Mouse (Mus musculus): ENCODE results near the gene Gm7347. TPM values are rescaled to one million over a fixed set of nuclear protein-coding genes. Genes with fewer than 3 reads are reported as not detected.
"Not testable (repeated sequence)": the region's sequence is repeated elsewhere in the genome, so short reads cannot be mapped to it uniquely, and the experiment has no call there.

Gm7347 gene
- total RNA-seq (2014; rRNA removed) (not detected in 2 replicates), polyA plus RNA-seq (2015; fragmentation: Nextera tagmentation; extraction: Ambion mirVana) (0.34 TPM in 1 of 2 replicates, not detected in the other)

DNA sequence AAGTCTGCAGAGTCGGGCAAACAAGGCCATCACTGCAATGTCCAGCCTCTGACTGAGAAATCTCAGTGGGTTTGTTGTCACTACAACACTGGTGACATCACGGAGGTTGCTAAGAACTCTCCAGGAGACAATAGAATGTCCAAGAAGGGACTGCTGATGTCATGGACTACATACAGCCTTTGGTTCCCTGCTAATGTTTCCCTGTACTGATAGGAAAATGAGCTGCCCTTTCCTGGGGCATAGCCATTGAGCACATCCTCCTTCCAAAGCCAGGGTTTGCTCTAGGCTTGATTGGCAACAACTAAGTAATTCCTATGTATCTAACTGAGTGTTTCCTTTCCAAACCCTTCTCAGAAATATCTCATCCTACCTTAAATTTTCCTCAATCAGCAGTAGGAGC lies at the start of gene Gm7347:
Gene Gm7347, minus strand, starts transcription at position 101 of the 400 bp plus-strand sequence.
- no CpG with 5 or more reads among the region's 2 CpGs for WGBS

DNA sequence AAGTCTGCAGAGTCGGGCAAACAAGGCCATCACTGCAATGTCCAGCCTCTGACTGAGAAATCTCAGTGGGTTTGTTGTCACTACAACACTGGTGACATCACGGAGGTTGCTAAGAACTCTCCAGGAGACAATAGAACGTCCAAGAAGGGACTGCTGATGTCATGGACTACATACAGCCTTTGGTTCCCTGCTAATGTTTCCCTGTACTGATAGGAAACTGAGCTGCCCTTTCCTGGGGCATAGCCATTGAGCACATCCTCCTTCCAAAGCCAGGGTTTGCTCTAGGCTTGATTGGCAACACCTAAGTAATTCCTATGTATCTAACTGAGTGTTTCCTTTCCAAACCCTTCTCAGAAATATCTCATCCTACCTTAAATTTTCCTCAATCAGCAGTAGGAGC lies 46.9 kb upstream of the Gm7347 start, which contains the start of gene 5031410I06Rik:
Gene 5031410I06Rik, minus strand, starts transcription at position 101 of the 400 bp plus-strand sequence.
- not testable (repeated sequence) for ATAC-seq; H3K36me3 ChIP-seq (ENCODE audit: insufficient read depth, low read length); H3K4me2 ChIP-seq (ENCODE audit: low read depth, low read length); H3K9ac ChIP-seq (replicated peaks; ENCODE audit: low read length); H3K4me3 ChIP-seq (ENCODE audit: low read length); H3K27me3 ChIP-seq (ENCODE audit: insufficient read depth, low read length); DNase-seq (ENCODE audit: low spot score); H3K27ac ChIP-seq; H3K9me3 ChIP-seq (ENCODE audit: low read length); H3K4me1 ChIP-seq (ENCODE audit: insufficient read depth, low read length)
- WGBS: no CpG with 5 or more reads among the region's 3 CpGs

More for the DNA sequence above, at the start of gene Gm7347:
- not testable (repeated sequence) for H3K4me1 ChIP-seq (ENCODE audit: insufficient read depth, low read length); ATAC-seq; H3K9ac ChIP-seq (replicated peaks; ENCODE audit: low read length); DNase-seq (ENCODE audit: low spot score); H3K9me3 ChIP-seq (ENCODE audit: low read length); H3K27me3 ChIP-seq (ENCODE audit: insufficient read depth, low read length); H3K4me3 ChIP-seq (ENCODE audit: low read length); H3K4me2 ChIP-seq (ENCODE audit: low read depth, low read length); H3K27ac ChIP-seq; H3K36me3 ChIP-seq (ENCODE audit: insufficient read depth, low read length)

DNA sequence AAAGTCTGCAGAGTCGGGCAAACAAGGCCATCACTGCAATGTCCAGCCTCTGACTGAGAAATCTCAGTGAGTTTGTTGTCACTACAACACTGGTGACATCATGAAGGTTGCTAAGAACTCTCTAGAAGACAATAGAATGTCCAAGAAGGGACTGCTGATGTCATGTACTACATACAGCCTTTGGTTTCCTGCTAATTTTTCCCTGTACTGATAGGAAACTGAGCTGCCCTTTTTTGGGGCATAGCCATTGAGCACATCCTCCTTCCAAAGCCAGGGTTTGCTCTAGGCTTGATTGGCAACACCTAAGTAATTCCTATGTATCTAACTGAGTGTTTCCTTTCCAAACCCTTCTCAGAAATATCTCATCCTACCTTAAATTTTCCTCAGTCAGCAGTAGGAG lies 30.8 kb upstream of the Gm7347 start, which contains the start of gene Gm10471:
Gene Gm10471, minus strand, starts transcription at position 101 of the 400 bp plus-strand sequence.
- not testable (repeated sequence) for H3K4me1 ChIP-seq (ENCODE audit: insufficient read depth, low read length); H3K27me3 ChIP-seq (ENCODE audit: insufficient read depth, low read length); H3K4me2 ChIP-seq (ENCODE audit: low read depth, low read length); H3K4me3 ChIP-seq (ENCODE audit: low read length); H3K27ac ChIP-seq; H3K9me3 ChIP-seq (ENCODE audit: low read length); H3K36me3 ChIP-seq (ENCODE audit: insufficient read depth, low read length); DNase-seq (ENCODE audit: low spot score); ATAC-seq; H3K9ac ChIP-seq (replicated peaks; ENCODE audit: low read length)
- WGBS: 94% methylated on average over 1 of the region's 1 CpGs

DNA sequence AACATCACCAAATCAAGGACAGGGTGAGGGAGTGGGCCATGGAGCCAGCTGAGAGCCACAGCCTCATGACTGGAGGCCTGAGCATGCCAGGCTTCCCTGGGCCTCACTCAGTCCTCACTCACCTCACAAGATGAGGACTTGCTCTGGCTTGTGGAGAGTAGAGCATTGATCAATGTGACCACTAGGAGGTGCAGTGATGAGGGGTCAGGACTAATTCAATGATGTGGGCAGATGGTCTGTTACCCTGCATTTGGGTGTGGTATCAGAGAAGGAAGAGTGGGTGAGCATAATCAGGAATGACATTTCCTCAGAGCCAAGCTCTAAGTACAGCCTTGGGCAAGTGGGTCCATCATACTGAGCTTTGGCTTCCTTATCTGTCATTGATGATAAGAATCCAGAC lies 20.6 kb upstream of the Gm7347 start:
- H3K4me2 ChIP-seq (ENCODE audit: low read depth, low read length); H3K27me3 ChIP-seq (ENCODE audit: insufficient read depth, low read length); H3K9ac ChIP-seq (replicated peaks; ENCODE audit: low read length); ATAC-seq; H3K36me3 ChIP-seq (ENCODE audit: insufficient read depth, low read length); H3K4me1 ChIP-seq (ENCODE audit: insufficient read depth, low read length); H3K9me3 ChIP-seq (ENCODE audit: low read length); H3K27ac ChIP-seq; H3K4me3 ChIP-seq (ENCODE audit: low read length): not testable (repeated sequence)
- TF ChIP-seq CTCF (IDR thresholded peaks at IDR 0.05; ENCODE audit: low read depth): 0 out of 2 replicates have a peak, but pooled peaks have one; percentile 4
- DNase-seq (ENCODE audit: low spot score): peak; percentile 1

DNA sequence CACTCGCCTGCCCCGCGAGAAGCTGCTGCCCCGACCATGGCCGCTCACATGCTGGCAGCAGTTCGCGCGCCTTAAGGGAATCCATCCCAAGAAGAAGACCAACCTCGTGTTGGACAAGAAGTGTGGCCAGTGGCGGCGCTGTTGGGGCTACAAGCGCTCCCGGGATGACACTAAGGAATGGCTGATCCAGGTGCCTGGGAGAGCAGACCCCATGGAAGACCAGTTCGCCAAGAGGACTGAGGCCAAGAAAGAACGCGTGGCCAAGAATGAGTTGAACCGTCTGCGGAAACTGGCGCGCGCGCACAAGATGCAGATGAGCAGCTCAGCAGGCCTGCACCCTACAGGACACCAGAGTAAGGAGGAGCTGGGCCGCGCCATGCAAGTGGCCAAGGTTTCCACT lies 12.3 kb upstream of the Gm7347 start:
- ATAC-seq: no peak
- Histone ChIP-seq H3K27me3 (ENCODE audit: insufficient read depth, low read length) (no peaks in the 10 kb centered on the region), H3K9ac (replicated peaks; ENCODE audit: low read length) (no peak overlapping the region), H3K4me3 (ENCODE audit: low read length) (no peak overlapping the region), H3K9me3 (ENCODE audit: low read length) (peaks cover 3% of the 10 kb centered on the region; the same call in 1 of the 2 replicates), H3K4me1 (ENCODE audit: insufficient read depth, low read length) (no peaks in the 10 kb centered on the region), H3K36me3 (ENCODE audit: insufficient read depth, low read length) (no peaks in the 10 kb centered on the region), H3K4me2 (ENCODE audit: low read depth, low read length) (no peak overlapping the region), H3K27ac (no peak overlapping the region)
- WGBS: 93% methylated on average over 24 of the region's 24 CpGs
- no peak for TF ChIP-seq CTCF (IDR thresholded peaks at IDR 0.05; ENCODE audit: low read depth)
- no peak for DNase-seq (ENCODE audit: low spot score)

DNA sequence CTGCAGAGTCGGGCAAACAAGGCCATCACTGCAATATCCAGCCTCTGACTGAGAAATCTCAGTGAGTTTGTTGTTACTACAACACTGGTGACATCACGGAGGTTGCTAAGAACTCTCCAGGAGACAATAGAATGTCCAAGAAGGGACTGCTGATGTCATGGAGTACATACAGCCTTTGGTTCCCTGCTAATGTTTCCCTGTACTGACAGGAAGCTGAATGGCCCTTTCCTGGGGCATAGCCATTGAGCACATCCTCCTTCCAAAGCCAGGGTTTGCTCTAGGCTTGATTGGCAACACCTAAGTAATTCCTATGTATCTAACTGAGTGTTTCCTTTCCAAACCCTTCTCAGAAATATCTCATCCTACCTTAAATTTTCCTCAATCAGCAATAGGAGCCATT lies 18.9 kb downstream of the Gm7347 start, which contains the start of gene Speer4a:
Gene Speer4a, minus strand, starts transcription at position 101 of the 400 bp plus-strand sequence.
- 77% methylated on average over 2 of the region's 2 CpGs for WGBS
- ATAC-seq; H3K9ac ChIP-seq (replicated peaks; ENCODE audit: low read length); H3K4me2 ChIP-seq (ENCODE audit: low read depth, low read length); H3K27me3 ChIP-seq (ENCODE audit: insufficient read depth, low read length); H3K4me3 ChIP-seq (ENCODE audit: low read length); H3K27ac ChIP-seq; H3K9me3 ChIP-seq (ENCODE audit: low read length); DNase-seq (ENCODE audit: low spot score); H3K4me1 ChIP-seq (ENCODE audit: insufficient read depth, low read length); H3K36me3 ChIP-seq (ENCODE audit: insufficient read depth, low read length): not testable (repeated sequence)

DNA sequence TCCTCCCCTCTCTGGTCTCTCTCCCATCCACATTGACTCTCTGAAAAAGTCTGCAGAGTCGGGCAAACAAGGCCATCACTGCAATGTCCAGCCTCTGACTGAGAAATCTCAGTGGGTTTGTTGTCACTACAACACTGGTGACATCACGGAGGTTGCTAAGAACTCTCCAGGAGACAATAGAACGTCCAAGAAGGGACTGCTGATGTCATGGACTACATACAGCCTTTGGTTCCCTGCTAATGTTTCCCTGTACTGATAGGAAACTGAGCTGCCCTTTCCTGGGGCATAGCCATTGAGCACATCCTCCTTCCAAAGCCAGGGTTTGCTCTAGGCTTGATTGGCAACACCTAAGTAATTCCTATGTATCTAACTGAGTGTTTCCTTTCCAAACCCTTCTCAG lies 35.6 kb downstream of the Gm7347 start, which contains the start of gene Gm5862:
Gene Gm5862, minus strand, starts transcription at position 101 of the 400 bp plus-strand sequence.
- not testable (repeated sequence) for H3K27ac ChIP-seq; H3K9ac ChIP-seq (replicated peaks; ENCODE audit: low read length); DNase-seq (ENCODE audit: low spot score); H3K4me1 ChIP-seq (ENCODE audit: insufficient read depth, low read length); H3K36me3 ChIP-seq (ENCODE audit: insufficient read depth, low read length); ATAC-seq; H3K9me3 ChIP-seq (ENCODE audit: low read length); H3K4me2 ChIP-seq (ENCODE audit: low read depth, low read length); H3K4me3 ChIP-seq (ENCODE audit: low read length); H3K27me3 ChIP-seq (ENCODE audit: insufficient read depth, low read length)
- whole genome bisulfite sequencing: no CpG with 5 or more reads among the region's 3 CpGs

DNA sequence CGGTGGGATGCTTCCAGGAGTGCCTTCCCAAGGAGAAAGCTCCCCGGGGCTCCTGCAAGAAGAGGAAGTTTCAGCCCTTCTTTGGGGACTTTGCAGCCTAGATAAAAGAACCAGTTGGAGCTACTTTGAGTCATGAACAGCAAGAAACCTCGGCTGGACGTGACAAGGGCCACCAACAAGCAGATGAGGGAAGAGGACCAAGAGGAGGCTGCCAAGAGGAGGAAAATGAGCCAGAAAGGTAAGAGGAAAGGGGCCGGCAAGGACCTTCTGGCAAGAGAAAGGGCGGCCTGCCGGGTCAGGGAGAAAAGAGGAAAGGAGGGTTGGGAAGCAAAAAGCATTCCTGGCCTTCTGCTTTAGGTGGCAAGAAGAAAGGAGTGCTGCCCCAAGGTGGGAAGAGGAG lies 50.7 kb downstream of the Gm7347 start:
- Histone ChIP-seq H3K4me2 (ENCODE audit: low read depth, low read length) (peak overlapping the region; percentile 60; the same call in 1 of the 2 replicates), H3K4me3 (ENCODE audit: low read length) (peak overlapping the region; percentile 38; the same call in 1 of the 2 replicates)
- not testable (repeated sequence) for H3K9ac ChIP-seq (replicated peaks; ENCODE audit: low read length); H3K27me3 ChIP-seq (ENCODE audit: insufficient read depth, low read length); DNase-seq (ENCODE audit: low spot score); H3K9me3 ChIP-seq (ENCODE audit: low read length); H3K4me1 ChIP-seq (ENCODE audit: insufficient read depth, low read length); H3K27ac ChIP-seq; H3K36me3 ChIP-seq (ENCODE audit: insufficient read depth, low read length)
- ATAC-seq: peak; percentile 32
- WGBS: 65% methylated on average over 6 of the region's 7 CpGs
